Mouse (Mus musculus) neural tube, embryonic 13.5 days (tissue): ENCODE data around the gene Pip5k1c. TPM values are rescaled to one million over a fixed set of nuclear protein-coding genes. Genes with fewer than 3 reads are reported as not detected.
A peak's percentile ranks its signal among the peaks of the same experiment; 100 is the strongest.

Experiments used
- ATAC-seq: fragments of 200-750 bp; cut with Nextera tagmentation; 2 replicates; pipeline ENCODE4 v1.8.0; 2017; ENCODE audit warnings: low read depth, mild to moderate bottlenecking, moderate TSS enrichment, moderate library complexity
- H3K27ac ChIP-seq: fragments of 300-500 bp; sonication (generic); replicated peaks from 2 replicates; pipeline ENCODE4 v1.5.1; 2015; ENCODE audit warnings: moderate library complexity, mild to moderate bottlenecking, inconsistent platforms
- H3K27me3 ChIP-seq: fragments of 300-500 bp; sonication (generic); 2 replicates; pipeline ENCODE4 v1.6.1; 2015; ENCODE audit warnings: mild to moderate bottlenecking, inconsistent platforms
- H3K36me3 ChIP-seq: fragments of 300-500 bp; sonication (generic); 2 replicates; pipeline ENCODE4 v1.6.1; 2015; ENCODE audit warnings: mild to moderate bottlenecking, inconsistent platforms
- H3K4me1 ChIP-seq: fragments of 300-500 bp; sonication (generic); replicated peaks from 2 replicates; pipeline ENCODE4 v1.6.1; 2015; ENCODE audit warnings: inconsistent platforms
- H3K4me2 ChIP-seq: fragments of 300-500 bp; sonication (generic); 2 replicates; pipeline ENCODE4 v1.6.1; 2015; ENCODE audit warnings: inconsistent platforms, mild to moderate bottlenecking, moderate library complexity
- H3K4me3 ChIP-seq: fragments of 300-500 bp; sonication (generic); 2 replicates; pipeline ENCODE4 v1.5.1; 2015; ENCODE audit warnings: mild to moderate bottlenecking, inconsistent platforms
- H3K9ac ChIP-seq: fragments of 300-500 bp; sonication (generic); 2 replicates; pipeline ENCODE4 v1.6.1; 2015; ENCODE audit warnings: moderate library complexity, mild to moderate bottlenecking, inconsistent platforms
- H3K9me3 ChIP-seq: fragments of 300-500 bp; sonication (generic); 2 replicates; pipeline ENCODE4 v1.6.1; 2016; ENCODE audit warnings: inconsistent platforms
- WGBS: fragments of 180-500 bp; shearing (Covaris S2); methylation state at CpG from one replicate; pipeline ENCODE4 v1.1.7; 2015; 5-methylcytosine and 5-hydroxymethylcytosine counted together
- polyA plus RNA-seq: library from polyadenylated mRNA; unstranded; fragments of >200 nt; fragmentation: Nextera tagmentation; extraction: Ambion mirVana; gene quantifications from 2 replicates; pipeline ENCODE4 v1.2.1, GENCODE M21; 2015

The Pip5k1c gene
- polyA plus RNA-seq, 1 experiment from 2014 or later, result 102 TPM

- no peak for ATAC-seq
Measured at GRCm38 (mm10) chr10:81345162-81345534, 52.4 kb downstream of the Pip5k1c start.

GRCm38 (mm10) chr10:81346453-81347067, 53.8 kb downstream of the Pip5k1c start:
- Histone ChIP-seq H3K36me3 (no peaks in the 10 kb centered on the region), H3K4me3 (peak overlapping the region; percentile 29), H3K4me2 (peak overlapping the region; percentile 53), H3K27me3 (peaks cover 56% of the 10 kb centered on the region), H3K9ac (peak overlapping the region; percentile 53; the same call in 1 of the 2 replicates), H3K4me1 (peaks cover 38% of the 10 kb centered on the region), H3K9me3 (no peaks in the 10 kb centered on the region), H3K27ac (no peak overlapping the region; the same call in 1 of the 2 replicates)
- 6% methylated on average over 55 of the region's 55 CpGs for WGBS
- no peak for ATAC-seq

More at GRCm38 (mm10) chr10:81345162-81345534, 52.4 kb downstream of the Pip5k1c start:
- H3K27me3 ChIP-seq, result peaks cover 70% of the 10 kb centered on the region
- peaks cover 32% of the 10 kb centered on the region for H3K4me1 ChIP-seq
- WGBS, result 90% methylated on average over 4 of the region's 4 CpGs
- H3K4me2 ChIP-seq, result no peak overlapping the region
- H3K27ac ChIP-seq, result no peak overlapping the region
- H3K9me3 ChIP-seq, result no peaks in the 10 kb centered on the region
- no peak overlapping the region for H3K9ac ChIP-seq
- no peak overlapping the region for H3K4me3 ChIP-seq
- no peaks in the 10 kb centered on the region for H3K36me3 ChIP-seq

GRCm38 (mm10) chr10:81349146-81349545, 56.4 kb downstream of the Pip5k1c start:
- Histone ChIP-seq H3K9me3 (no peaks in the 10 kb centered on the region), H3K4me3 (peak overlapping the region; percentile 66), H3K36me3 (no peaks in the 10 kb centered on the region), H3K4me2 (peak overlapping the region; percentile 85), H3K27me3 (peaks cover 31% of the 10 kb centered on the region), H3K27ac (no peak overlapping the region), H3K4me1 (peaks cover 30% of the 10 kb centered on the region), H3K9ac (peak overlapping the region; percentile 80)
- 4% methylated on average over 12 of the region's 12 CpGs for WGBS
- ATAC-seq, result no peak

GRCm38 (mm10) chr10:81349961-81350350, 57.2 kb downstream of the Pip5k1c start:
- H3K27me3 ChIP-seq, result peaks cover 23% of the 10 kb centered on the region
- H3K4me1 ChIP-seq, result peaks cover 30% of the 10 kb centered on the region
- ATAC-seq, result peak; percentile 10; the same call in 1 of the 2 replicates
- 0 out of 2 replicates have a peak overlapping the region, but pooled peaks have one; percentile 34 for H3K27ac ChIP-seq
- H3K9me3 ChIP-seq, result no peaks in the 10 kb centered on the region
- peak overlapping the region; percentile 80 for H3K9ac ChIP-seq
- WGBS, result 0% methylated on average over 29 of the region's 29 CpGs
- H3K4me2 ChIP-seq, result peak overlapping the region; percentile 85
- H3K4me3 ChIP-seq, result peak overlapping the region; percentile 66
- H3K36me3 ChIP-seq, result no peaks in the 10 kb centered on the region

- H3K36me3 ChIP-seq, result no peaks in the 10 kb centered on the region
- ATAC-seq, result peak; percentile 96
- H3K4me1 ChIP-seq, result peaks cover 30% of the 10 kb centered on the region
- H3K27me3 ChIP-seq, result peaks cover 18% of the 10 kb centered on the region
- H3K4me3 ChIP-seq, result peak within 1 kb of the TSS; percentile 66
- H3K27ac ChIP-seq, result peak within 1 kb of the TSS; percentile 67; the same call in 1 of the 2 replicates
- under 1% methylated on average over 54 of the region's 54 CpGs for WGBS
- peak within 1 kb of the TSS; percentile 80 for H3K9ac ChIP-seq
- H3K4me2 ChIP-seq, result peak within 1 kb of the TSS; percentile 85
- H3K9me3 ChIP-seq, result no peaks in the 10 kb centered on the region
Measured at GRCm38 (mm10) chr10:81350351-81351063, 57.7 kb downstream of the Pip5k1c start, which contains the start of gene Hmg20b. Gene Hmg20b, minus strand, starts transcription at chr10:81350480.

- H3K36me3 ChIP-seq, result no peaks in the 10 kb centered on the region
- WGBS, result 27% methylated on average over 9 of the region's 9 CpGs
- ATAC-seq, result no peak
- H3K9me3 ChIP-seq, result no peaks in the 10 kb centered on the region
- no peak overlapping the region for H3K9ac ChIP-seq
- no peak overlapping the region for H3K4me2 ChIP-seq
- H3K27me3 ChIP-seq, result peaks cover 13% of the 10 kb centered on the region
- no peak overlapping the region for H3K27ac ChIP-seq
- peaks cover 33% of the 10 kb centered on the region for H3K4me1 ChIP-seq
- no peak overlapping the region for H3K4me3 ChIP-seq
Measured at GRCm38 (mm10) chr10:81351678-81352291, 59.0 kb downstream of the Pip5k1c start.

GRCm38 (mm10) chr10:81354738-81355477, 62.1 kb downstream of the Pip5k1c start:
- WGBS, result 80% methylated on average over 9 of the region's 9 CpGs

GRCm38 (mm10) chr10:81355533-81355932, 62.8 kb downstream of the Pip5k1c start:
- Histone ChIP-seq H3K36me3 (peaks cover 4% of the 10 kb centered on the region; the same call in 1 of the 2 replicates), H3K9ac (no peak overlapping the region), H3K27me3 (peaks cover 9% of the 10 kb centered on the region; the same call in 1 of the 2 replicates), H3K4me2 (no peak overlapping the region), H3K4me3 (no peak overlapping the region), H3K9me3 (no peaks in the 10 kb centered on the region), H3K4me1 (peaks cover 45% of the 10 kb centered on the region), H3K27ac (no peak overlapping the region)
- WGBS, result 85% methylated on average over 4 of the region's 4 CpGs
- ATAC-seq, result no peak

More at GRCm38 (mm10) chr10:81354738-81355477, 62.1 kb downstream of the Pip5k1c start:
- Histone ChIP-seq H3K36me3 (0 out of 2 replicates have a peak, but pooled peaks cover under 1% of the 10 kb centered on the region), H3K9ac (no peak overlapping the region), H3K27ac (no peak overlapping the region), H3K4me2 (no peak overlapping the region), H3K27me3 (peaks cover 9% of the 10 kb centered on the region; the same call in 1 of the 2 replicates), H3K4me1 (peaks cover 42% of the 10 kb centered on the region), H3K4me3 (no peak overlapping the region), H3K9me3 (no peaks in the 10 kb centered on the region)
- ATAC-seq, result no peak

GRCm38 (mm10) chr10:81356352-81356990, 63.7 kb downstream of the Pip5k1c start:
- ATAC-seq, result peak; percentile 11; the same call in 1 of the 2 replicates
- Histone ChIP-seq H3K4me3 (peak overlapping the region; percentile 79; the same call in 1 of the 2 replicates), H3K36me3 (peaks cover 7% of the 10 kb centered on the region; the same call in 1 of the 2 replicates), H3K27ac (0 out of 2 replicates have a peak overlapping the region, but pooled peaks have one; percentile 34), H3K27me3 (peaks cover 9% of the 10 kb centered on the region; the same call in 1 of the 2 replicates), H3K9me3 (no peaks in the 10 kb centered on the region), H3K9ac (0 out of 2 replicates have a peak overlapping the region, but pooled peaks have one; percentile 22), H3K4me2 (peak overlapping the region; percentile 96), H3K4me1 (peaks cover 47% of the 10 kb centered on the region)
- 40% methylated on average over 12 of the region's 12 CpGs for WGBS

- peak within 1 kb of the TSS; percentile 96 for H3K4me2 ChIP-seq
- peak within 1 kb of the TSS; percentile 79 for H3K4me3 ChIP-seq
- peak within 1 kb of the TSS; percentile 54; the same call in 1 of the 2 replicates for H3K27ac ChIP-seq
- peak within 1 kb of the TSS; percentile 90 for H3K9ac ChIP-seq
- ATAC-seq, result peak; percentile 92
- peaks cover 47% of the 10 kb centered on the region for H3K4me1 ChIP-seq
- H3K27me3 ChIP-seq, result peaks cover 9% of the 10 kb centered on the region
- WGBS, result 2% methylated on average over 78 of the region's 79 CpGs
- H3K9me3 ChIP-seq, result no peaks in the 10 kb centered on the region
- peaks cover 14% of the 10 kb centered on the region for H3K36me3 ChIP-seq
Measured at GRCm38 (mm10) chr10:81356991-81357844, 64.5 kb downstream of the Pip5k1c start, which contains the start of gene Mfsd12. Gene Mfsd12, plus strand, starts transcription at chr10:81357491.
